Mouse (Mus musculus): ENCODE results near the gene Olfr519. TPM values are rescaled to one million over a fixed set of nuclear protein-coding genes. Genes with fewer than 3 reads are reported as not detected.

Gene Olfr519
- not detected in 2 replicates for polyA plus RNA-seq (2015; fragmentation: Nextera tagmentation; extraction: Ambion mirVana)

GRCm38 (mm10) chr7:108894320-108894719 is at the start of gene Olfr519:
TSS of gene Olfr519 (minus strand) at chr7:108894420.
- Histone ChIP-seq H3K36me3 (ENCODE audit: insufficient read depth, low read length) (no peaks in the 10 kb centered on the region), H3K9ac (replicated peaks; ENCODE audit: low read depth) (no peak within 1 kb of the TSS), H3K27ac (ENCODE audit: low read length) (no peak within 1 kb of the TSS), H3K4me3 (ENCODE audit: low read depth, low read length) (no peak within 1 kb of the TSS), H3K4me2 (replicated peaks; ENCODE audit: low read depth, low read length) (no peak within 1 kb of the TSS), H3K9me3 (ENCODE audit: low read length) (no peaks in the 10 kb centered on the region), H3K4me1 (ENCODE audit: insufficient read depth, low read depth, low read length) (no peaks in the 10 kb centered on the region), H3K27me3 (replicated peaks; ENCODE audit: insufficient read depth, low read length) (no peaks in the 10 kb centered on the region)
- ATAC-seq (no peak), DNase-seq (ENCODE audit: low spot score) (no peak)
- TF ChIP-seq CTCF (IDR thresholded peaks at IDR 0.05) (no peak), EP300 (IDR thresholded peaks at IDR 0.05) (no peak)
- 81% methylated on average over 5 of the region's 5 CpGs for WGBS

GRCm38 (mm10) chr7:108944002-108944401 is 49.8 kb upstream of the Olfr519 start:
- no peaks in the 10 kb centered on the region for H3K4me1 ChIP-seq (ENCODE audit: insufficient read depth, low read depth, low read length)
- 6% methylated on average over 2 of the region's 2 CpGs for WGBS
- H3K9me3 ChIP-seq (ENCODE audit: low read length) = no peaks in the 10 kb centered on the region
- H3K4me2 ChIP-seq (replicated peaks; ENCODE audit: low read depth, low read length) = no peak overlapping the region
- DNase-seq (ENCODE audit: low spot score) (peak; percentile 46), ATAC-seq (peak; percentile 43; the same call in 1 of the 2 replicates)
- H3K27ac ChIP-seq (ENCODE audit: low read length) = no peak overlapping the region
- no peak overlapping the region for H3K9ac ChIP-seq (replicated peaks; ENCODE audit: low read depth)
- H3K4me3 ChIP-seq (ENCODE audit: low read depth, low read length) = no peak overlapping the region
- H3K36me3 ChIP-seq (ENCODE audit: insufficient read depth, low read length) = peaks cover 29% of the 10 kb centered on the region
- TF ChIP-seq CTCF (IDR thresholded peaks at IDR 0.05) = peak; percentile 74
- TF ChIP-seq EP300 (IDR thresholded peaks at IDR 0.05) = no peak
- H3K27me3 ChIP-seq (replicated peaks; ENCODE audit: insufficient read depth, low read length) = no peaks in the 10 kb centered on the region

- Histone ChIP-seq H3K9me3 (ENCODE audit: low read length) (no peaks in the 10 kb centered on the region), H3K27ac (ENCODE audit: low read length) (no peak overlapping the region), H3K36me3 (ENCODE audit: insufficient read depth, low read length) (peaks cover 39% of the 10 kb centered on the region), H3K4me2 (replicated peaks; ENCODE audit: low read depth, low read length) (no peak overlapping the region), H3K4me1 (ENCODE audit: insufficient read depth, low read depth, low read length) (no peaks in the 10 kb centered on the region), H3K27me3 (replicated peaks; ENCODE audit: insufficient read depth, low read length) (no peaks in the 10 kb centered on the region), H3K4me3 (ENCODE audit: low read depth, low read length) (no peak overlapping the region), H3K9ac (replicated peaks; ENCODE audit: low read depth) (no peak overlapping the region)
- no peak for DNase-seq (ENCODE audit: low spot score)
- WGBS = 71% methylated on average over 9 of the region's 9 CpGs
- no peak for ATAC-seq
- TF ChIP-seq CTCF (IDR thresholded peaks at IDR 0.05) (no peak), EP300 (IDR thresholded peaks at IDR 0.05) (no peak)
Observed at GRCm38 (mm10) chr7:108941466-108941865, 47.2 kb upstream of the Olfr519 start.

GRCm38 (mm10) chr7:108936591-108936990 is 42.4 kb upstream of the Olfr519 start:
- H3K4me3 ChIP-seq (ENCODE audit: low read depth, low read length) = no peak overlapping the region
- ATAC-seq = no peak
- TF ChIP-seq EP300 (IDR thresholded peaks at IDR 0.05) (no peak), CTCF (IDR thresholded peaks at IDR 0.05) (no peak)
- H3K27me3 ChIP-seq (replicated peaks; ENCODE audit: insufficient read depth, low read length) = no peaks in the 10 kb centered on the region
- H3K9ac ChIP-seq (replicated peaks; ENCODE audit: low read depth) = no peak overlapping the region
- no peak overlapping the region for H3K27ac ChIP-seq (ENCODE audit: low read length)
- H3K36me3 ChIP-seq (ENCODE audit: insufficient read depth, low read length) = peaks cover 20% of the 10 kb centered on the region
- WGBS = 95% methylated on average over 4 of the region's 4 CpGs
- no peaks in the 10 kb centered on the region for H3K9me3 ChIP-seq (ENCODE audit: low read length)
- peaks cover 12% of the 10 kb centered on the region; the same call in 1 of the 2 replicates for H3K4me1 ChIP-seq (ENCODE audit: insufficient read depth, low read depth, low read length)
- no peak for DNase-seq (ENCODE audit: low spot score)
- H3K4me2 ChIP-seq (replicated peaks; ENCODE audit: low read depth, low read length) = no peak overlapping the region

GRCm38 (mm10) chr7:108935411-108935810 is 41.2 kb upstream of the Olfr519 start:
- no peak for DNase-seq (ENCODE audit: low spot score)
- 0 out of 2 replicates have a peak overlapping the region, but pooled peaks have one; percentile 98 for H3K9ac ChIP-seq (replicated peaks; ENCODE audit: low read depth)
- 72% methylated on average over 7 of the region's 7 CpGs for WGBS

GRCm38 (mm10) chr7:108934836-108935235 is 40.6 kb upstream of the Olfr519 start:
- H3K9me3 ChIP-seq (ENCODE audit: low read length) = no peaks in the 10 kb centered on the region
- H3K4me2 ChIP-seq (replicated peaks; ENCODE audit: low read depth, low read length) = peak overlapping the region; percentile 79
- DNase-seq (ENCODE audit: low spot score) (peak; percentile 17), ATAC-seq (no peak)
- H3K4me3 ChIP-seq (ENCODE audit: low read depth, low read length) = peak overlapping the region; percentile 94
- peaks cover 12% of the 10 kb centered on the region; the same call in 1 of the 2 replicates for H3K4me1 ChIP-seq (ENCODE audit: insufficient read depth, low read depth, low read length)
- 3% methylated on average over 8 of the region's 8 CpGs for WGBS
- peak overlapping the region; percentile 98 for H3K9ac ChIP-seq (replicated peaks; ENCODE audit: low read depth)
- TF ChIP-seq EP300 (IDR thresholded peaks at IDR 0.05) (no peak), CTCF (IDR thresholded peaks at IDR 0.05) (no peak)
- H3K27ac ChIP-seq (ENCODE audit: low read length) = peak overlapping the region; percentile 91; the same call in 1 of the 2 replicates
- H3K27me3 ChIP-seq (replicated peaks; ENCODE audit: insufficient read depth, low read length) = no peaks in the 10 kb centered on the region
- H3K36me3 ChIP-seq (ENCODE audit: insufficient read depth, low read length) = peaks cover 14% of the 10 kb centered on the region

More at GRCm38 (mm10) chr7:108935411-108935810, 41.2 kb upstream of the Olfr519 start:
- Histone ChIP-seq H3K4me3 (ENCODE audit: low read depth, low read length) (0 out of 2 replicates have a peak overlapping the region, but pooled peaks have one; percentile 94), H3K27ac (ENCODE audit: low read length) (no peak overlapping the region), H3K4me1 (ENCODE audit: insufficient read depth, low read depth, low read length) (peaks cover 12% of the 10 kb centered on the region; the same call in 1 of the 2 replicates), H3K4me2 (replicated peaks; ENCODE audit: low read depth, low read length) (peak overlapping the region; percentile 79), H3K9me3 (ENCODE audit: low read length) (no peaks in the 10 kb centered on the region), H3K36me3 (ENCODE audit: insufficient read depth, low read length) (peaks cover 14% of the 10 kb centered on the region), H3K27me3 (replicated peaks; ENCODE audit: insufficient read depth, low read length) (no peaks in the 10 kb centered on the region)
- TF ChIP-seq CTCF (IDR thresholded peaks at IDR 0.05) (no peak), EP300 (IDR thresholded peaks at IDR 0.05) (no peak)
- ATAC-seq = no peak

Measured in lung, postnatal 0 days (tissue).